Mouse (Mus musculus) heart, embryonic 14.5 days (tissue): ENCODE data around the gene Dhcr24. TPM values are rescaled to one million over a fixed set of nuclear protein-coding genes. Genes with fewer than 3 reads are reported as not detected.

Experiments used
- ATAC-seq: fragments of 200-750 bp; cut with Nextera tagmentation; 2 replicates; pipeline ENCODE4 v1.8.0; 2017; ENCODE audit warnings: low read depth, moderate TSS enrichment; ENCODE audit not compliant: insufficient number of reproducible peaks, insufficient read depth, low FRiP score
- H3K27ac ChIP-seq, 2 experiments: fragments of 200-500 bp in 1 of 2; fragments of 300-500 bp in 1 of 2; sonication (generic) in 1 of 2; replicated peaks in 1 of 2; 2 replicates each; pipeline ENCODE4 v1.5.1; 2012 to 2014; ENCODE audit warnings: low read depth in 2 of 2, low read length in 2 of 2, control low read depth in 1 of 2, mild to moderate bottlenecking in 1 of 2, mixed read lengths in 1 of 2; ENCODE audit not compliant: control insufficient read depth in 1 of 2, insufficient read depth in 1 of 2
- H3K27me3 ChIP-seq: fragments of 300-500 bp; sonication (generic); 2 replicates; pipeline ENCODE4 v1.6.1; 2014; ENCODE audit warnings: mild to moderate bottlenecking, low read length, control low read depth; ENCODE audit not compliant: control insufficient read depth, insufficient read depth
- H3K36me3 ChIP-seq: fragments of 300-500 bp; sonication (generic); 2 replicates; pipeline ENCODE4 v1.6.1; 2014; ENCODE audit warnings: mild to moderate bottlenecking, control low read depth, low read length, mixed read lengths; ENCODE audit not compliant: control insufficient read depth, insufficient read depth
- H3K4me1 ChIP-seq, 2 experiments: fragments of 200-500 bp in 1 of 2; fragments of 300-500 bp in 1 of 2; sonication (generic) in 1 of 2; 2 replicates each; pipeline ENCODE4 v1.6.1; 2012 to 2014; ENCODE audit warnings: low read length in 2 of 2, control low read depth in 1 of 2, mixed read lengths in 1 of 2; ENCODE audit not compliant: control insufficient read depth in 2 of 2, insufficient read depth in 2 of 2
- H3K4me2 ChIP-seq: fragments of 300-500 bp; sonication (generic); 2 replicates; pipeline ENCODE4 v1.6.1; 2014; ENCODE audit warnings: mild to moderate bottlenecking, low read length
- H3K4me3 ChIP-seq, 2 experiments: fragments of 200-500 bp in 1 of 2; fragments of 300-500 bp in 1 of 2; sonication (generic) in 1 of 2; 2 replicates each; pipeline ENCODE4 v1.5.1; 2012 to 2014; ENCODE audit warnings: low read length in 2 of 2, mild to moderate bottlenecking in 2 of 2, control low read depth in 1 of 2, low read depth in 1 of 2, moderate library complexity in 1 of 2; ENCODE audit not compliant: control insufficient read depth in 1 of 2, insufficient read depth in 1 of 2
- H3K9ac ChIP-seq: fragments of 300-500 bp; sonication (generic); 2 replicates; pipeline ENCODE4 v1.6.1; 2014; ENCODE audit warnings: mild to moderate bottlenecking, low read length
- H3K9me3 ChIP-seq: fragments of 300-500 bp; sonication (generic); 2 replicates; pipeline ENCODE4 v1.6.1; 2016; ENCODE audit warnings: low read length, control low read depth; ENCODE audit not compliant: control insufficient read depth
- WGBS: fragments of 180-500 bp; shearing (Covaris S2); extraction: QIAGEN DNeasy Blood & Tissue Kit; methylation state at CpG from one replicate; pipeline ENCODE4 v1.1.7; 2014; 5-methylcytosine and 5-hydroxymethylcytosine counted together
- polyA plus RNA-seq: library from polyadenylated mRNA; unstranded; fragments of >200 nt; fragmentation: Nextera tagmentation; extraction: Ambion mirVana; gene quantifications from 2 replicates; pipeline ENCODE4 v1.2.1, GENCODE M21; 2014

Gene Dhcr24
- polyA plus RNA-seq, 1 experiment from 2014 or later: 10.4 TPM

- Histone ChIP-seq H3K4me1 (no peaks in the 10 kb centered on the region), H3K4me2 (no peak overlapping the region), H3K4me3 (no peak overlapping the region), H3K9ac (no peak overlapping the region), H3K36me3 (no peaks in the 10 kb centered on the region), H3K9me3 (no peaks in the 10 kb centered on the region), H3K27ac (no peak overlapping the region), H3K27me3 (peaks cover 67% of the 10 kb centered on the region)
- no peak for ATAC-seq
- 63% methylated on average over 3 of the region's 3 CpGs for WGBS
Observed at GRCm38 (mm10) chr4:106621428-106621827, 60.6 kb downstream of the Dhcr24 start.

- Histone ChIP-seq H3K4me2 (no peak within 1 kb of the TSS), H3K4me3 (no peak within 1 kb of the TSS), H3K9me3 (no peaks in the 10 kb centered on the region), H3K36me3 (no peaks in the 10 kb centered on the region), H3K27ac (no peak within 1 kb of the TSS), H3K9ac (no peak within 1 kb of the TSS), H3K4me1 (no peaks in the 10 kb centered on the region), H3K27me3 (peaks cover 65% of the 10 kb centered on the region)
- ATAC-seq: no peak
- WGBS: 22% methylated on average over 16 of the region's 16 CpGs
Observed at GRCm38 (mm10) chr4:106622030-106622493, 61.2 kb downstream of the Dhcr24 start, which contains the start of gene Ttc22. Ttc22 (plus strand) TSS chr4:106622432.

DNA sequence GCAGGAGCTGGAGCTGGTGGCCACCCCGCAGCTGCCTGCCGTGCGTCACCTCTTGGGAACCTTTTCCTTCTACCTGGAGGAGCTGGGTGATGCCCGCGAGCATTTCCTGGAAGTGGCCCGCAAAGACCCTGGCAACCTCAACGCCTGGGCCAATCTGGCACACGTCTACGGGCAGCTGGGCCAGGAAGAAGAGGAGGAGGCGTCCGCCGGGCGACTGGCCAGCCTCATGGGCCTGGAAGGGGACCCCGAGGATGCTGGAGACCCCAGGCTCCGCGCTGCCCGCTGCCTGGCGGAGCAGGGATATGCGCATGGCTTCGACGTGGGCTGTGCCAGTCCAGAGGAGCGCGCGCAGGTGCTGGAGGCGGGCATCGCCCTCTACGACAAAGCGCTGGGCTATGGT, 61.9 kb downstream of the Dhcr24 start:
- peaks cover 60% of the 10 kb centered on the region for H3K27me3 ChIP-seq
- H3K36me3 ChIP-seq: no peaks in the 10 kb centered on the region
- no peaks in the 10 kb centered on the region for H3K9me3 ChIP-seq
- H3K4me1 ChIP-seq: no peaks in the 10 kb centered on the region
- no peak overlapping the region for H3K27ac ChIP-seq
- no peak overlapping the region for H3K4me2 ChIP-seq
- ATAC-seq: no peak
- H3K4me3 ChIP-seq: no peak overlapping the region
- WGBS: 26% methylated on average over 28 of the region's 28 CpGs
- H3K9ac ChIP-seq: no peak overlapping the region

GRCm38 (mm10) chr4:106624271-106624670, 63.4 kb downstream of the Dhcr24 start:
- peaks cover 53% of the 10 kb centered on the region for H3K27me3 ChIP-seq
- no peaks in the 10 kb centered on the region for H3K9me3 ChIP-seq
- H3K27ac ChIP-seq: no peak overlapping the region
- no peak for ATAC-seq
- no peaks in the 10 kb centered on the region for H3K36me3 ChIP-seq
- 68% methylated on average over 10 of the region's 10 CpGs for WGBS
- H3K4me3 ChIP-seq: no peak overlapping the region
- H3K4me1 ChIP-seq: no peaks in the 10 kb centered on the region; a peak in 1 of 4 replicates
- H3K9ac ChIP-seq: no peak overlapping the region
- no peak overlapping the region for H3K4me2 ChIP-seq

DNA sequence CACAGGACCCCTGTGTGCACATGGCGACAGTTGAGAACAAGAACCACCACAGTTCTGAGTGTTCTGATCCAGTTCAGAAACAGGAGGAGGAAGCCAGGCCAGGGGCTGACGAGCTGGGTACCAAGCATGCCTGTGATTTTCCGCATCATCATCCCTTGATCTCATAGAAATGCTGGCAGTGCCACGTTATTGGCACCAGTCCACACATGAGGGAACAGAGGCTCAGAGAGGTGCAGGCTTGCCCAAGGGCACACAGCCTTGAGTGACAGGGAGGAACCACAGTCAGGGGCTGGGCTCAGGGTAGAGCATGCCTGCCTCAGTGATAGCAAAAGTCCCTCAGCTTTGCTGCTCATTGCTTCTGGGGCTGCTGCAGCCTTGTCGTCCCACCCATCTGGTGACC, 67.0 kb downstream of the Dhcr24 start:
- Histone ChIP-seq H3K27ac (no peak overlapping the region), H3K9me3 (no peaks in the 10 kb centered on the region), H3K4me3 (no peak overlapping the region), H3K9ac (no peak overlapping the region), H3K4me1 (no peaks in the 10 kb centered on the region; a peak in 1 of 4 replicates), H3K4me2 (no peak overlapping the region), H3K27me3 (peaks cover 40% of the 10 kb centered on the region), H3K36me3 (no peaks in the 10 kb centered on the region)
- no peak for ATAC-seq
- WGBS: 72% methylated on average over 5 of the region's 5 CpGs

DNA sequence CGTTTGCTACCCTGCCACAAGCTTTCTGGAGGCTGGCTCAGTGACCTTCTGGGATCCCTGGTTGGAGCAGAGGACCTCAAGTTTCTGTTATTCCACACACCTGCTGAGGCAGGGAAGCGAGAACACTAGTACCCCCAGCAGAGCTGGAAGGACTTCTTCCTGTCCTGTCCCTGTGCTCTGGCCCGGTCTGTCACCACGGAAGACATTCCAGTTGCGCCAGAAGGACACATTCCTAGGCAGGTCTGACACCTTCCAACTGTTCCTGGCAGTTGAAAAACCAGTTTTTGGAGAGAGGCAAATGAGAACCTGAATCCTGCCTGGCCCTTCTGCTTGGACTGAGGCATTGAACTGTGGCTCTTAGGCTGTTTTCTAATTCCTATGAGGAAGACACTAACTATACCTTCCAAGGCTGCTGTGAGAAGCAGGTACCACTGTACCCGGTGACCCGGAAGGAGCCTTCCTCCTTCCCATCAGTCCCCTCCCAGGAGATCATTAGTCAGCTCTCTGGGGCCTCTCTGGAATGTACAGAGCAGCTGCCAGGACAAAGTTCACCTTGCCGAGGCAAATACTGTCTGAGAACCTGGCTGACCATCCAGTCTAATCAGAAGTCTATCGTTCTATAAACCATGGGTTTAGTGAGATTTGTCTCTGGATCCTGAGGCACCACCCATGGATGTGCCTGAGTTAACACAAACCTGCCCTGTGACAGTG, 68.0 kb downstream of the Dhcr24 start:
- Histone ChIP-seq H3K36me3 (no peaks in the 10 kb centered on the region), H3K4me2 (no peak overlapping the region), H3K9ac (no peak overlapping the region), H3K27me3 (peaks cover 30% of the 10 kb centered on the region), H3K4me3 (no peak overlapping the region), H3K4me1 (peaks cover 0 to 3% of the 10 kb centered on the region in 2 experiments; a peak in 1 of 4 replicates), H3K9me3 (no peaks in the 10 kb centered on the region), H3K27ac (no peak overlapping the region)
- ATAC-seq: no peak
- WGBS: 31% methylated on average over 9 of the region's 9 CpGs

DNA sequence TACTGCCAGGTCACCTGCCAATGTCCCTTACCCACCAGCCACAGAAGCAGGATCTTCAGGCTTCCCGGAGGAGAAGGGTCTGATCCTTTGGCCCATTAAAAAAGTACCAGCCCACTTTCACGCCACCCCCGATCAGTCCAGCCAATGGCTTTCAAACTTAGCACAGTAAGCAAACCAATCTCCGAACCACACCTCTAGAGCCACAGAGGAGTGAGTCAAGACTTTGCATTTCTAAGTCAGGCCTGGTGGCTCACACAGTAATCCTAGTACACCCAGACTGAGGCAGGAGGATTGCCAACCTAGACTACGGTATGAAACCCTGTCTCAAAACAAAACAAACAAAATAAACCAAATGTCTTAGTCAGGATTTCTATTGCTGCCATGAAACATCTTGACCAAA, 68.5 kb downstream of the Dhcr24 start:
- Histone ChIP-seq H3K27ac (no peak overlapping the region), H3K4me2 (no peak overlapping the region), H3K4me3 (no peak overlapping the region), H3K9ac (no peak overlapping the region), H3K36me3 (no peaks in the 10 kb centered on the region), H3K27me3 (peaks cover 24% of the 10 kb centered on the region), H3K9me3 (no peaks in the 10 kb centered on the region), H3K4me1 (peaks cover 0 to 4% of the 10 kb centered on the region in 2 experiments; a peak in 1 of 4 replicates)
- 65% methylated on average over 5 of the region's 5 CpGs for WGBS
- no peak for ATAC-seq
